Mouse (Mus musculus) lung, adult 2 months (tissue): ENCODE data around the gene Slc44a1.

Experiments used
- CTCF ChIP-seq: fragments of 200-500 bp; IDR thresholded peaks from 2 replicates; pipeline ENCODE4 v1.5.1; 2011; ENCODE audit warnings: mild to moderate bottlenecking, low read length, control low read depth; ENCODE audit not compliant: insufficient read depth
- POLR2A ChIP-seq: fragments of 200-500 bp; IDR thresholded peaks from 2 replicates; pipeline ENCODE4 v1.6.1; 2011; ENCODE audit warnings: low read depth, mild to moderate bottlenecking, control low read depth, low read length, borderline replicate concordance; ENCODE audit errors: extremely low read depth

DNA sequence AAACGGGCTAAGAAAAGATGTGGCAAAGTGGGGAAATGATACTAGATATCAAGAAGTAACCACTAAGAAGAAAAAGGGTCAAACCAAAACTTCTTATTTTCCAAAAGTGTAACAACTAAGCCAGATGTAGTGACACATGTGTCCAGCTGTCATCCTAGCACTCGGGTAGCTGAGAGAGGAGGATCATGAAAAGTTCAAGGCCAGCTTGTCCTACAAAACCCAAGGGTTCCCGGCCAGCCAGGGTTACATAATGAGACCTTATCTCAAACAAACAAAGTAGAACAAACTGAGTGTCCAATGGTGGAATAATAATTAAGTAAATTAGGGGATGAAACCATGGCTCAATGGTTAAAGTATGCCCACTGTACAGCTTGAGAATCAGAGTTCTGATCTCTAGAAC is 45.2 kb upstream of the Slc44a1 start:
- TF ChIP-seq CTCF: no peak
- TF ChIP-seq POLR2A: no peak
